Mouse (Mus musculus): ENCODE data around the gene Heatr5b. TPM values are rescaled to one million over a fixed set of nuclear protein-coding genes. Genes with fewer than 3 reads are reported as not detected.

Heatr5b gene
- polyA plus RNA-seq, 1 experiment = 30.8 TPM

GRCm38 (mm10) chr17:78748440-78748839 is 86.7 kb downstream of the Heatr5b start:
- TF ChIP-seq POLR2A (IDR thresholded peaks at IDR 0.05; ENCODE audit: control insufficient read depth, extremely low read depth, insufficient read depth, low read length, poor library complexity) (no peak), CTCF (IDR thresholded peaks at IDR 0.05; ENCODE audit: borderline replicate concordance, control insufficient read depth, extremely low read depth, insufficient read depth, low read length, poor library complexity) (no peak)
- no peaks in the 10 kb centered on the region for H3K4me1 ChIP-seq (replicated peaks; ENCODE audit: control insufficient read depth, insufficient read depth, low read length)
- 96% methylated on average over 9 of the region's 9 CpGs for WGBS

GRCm38 (mm10) chr17:78738416-78738815 is 96.7 kb downstream of the Heatr5b start:
- no peak for DNase-seq
- WGBS = 45% methylated on average over 1 of the region's 1 CpGs

More at GRCm38 (mm10) chr17:78748440-78748839, 86.7 kb downstream of the Heatr5b start:
- Histone ChIP-seq H3K4me3 (ENCODE audit: control insufficient read depth, insufficient read depth, low read length) (no peak overlapping the region), H3K36me3 (ENCODE audit: control insufficient read depth, insufficient read depth, low read length) (peaks cover 6% of the 10 kb centered on the region), H3K27ac (ENCODE audit: control insufficient read depth, insufficient read depth, low read length) (no peak overlapping the region), H3K27me3 (ENCODE audit: control insufficient read depth, insufficient read depth, low read length) (no peaks in the 10 kb centered on the region)
- DNase-seq = no peak

GRCm38 (mm10) chr17:78737771-78738170 is 97.4 kb downstream of the Heatr5b start:
- Histone ChIP-seq H3K4me1 (replicated peaks; ENCODE audit: control insufficient read depth, insufficient read depth, low read length) (peaks cover 8% of the 10 kb centered on the region; the same call in 1 of the 2 replicates), H3K27ac (ENCODE audit: control insufficient read depth, insufficient read depth, low read length) (no peak overlapping the region), H3K36me3 (ENCODE audit: control insufficient read depth, insufficient read depth, low read length) (no peaks in the 10 kb centered on the region), H3K27me3 (ENCODE audit: control insufficient read depth, insufficient read depth, low read length) (no peaks in the 10 kb centered on the region), H3K4me3 (ENCODE audit: control insufficient read depth, insufficient read depth, low read length) (no peak overlapping the region)
- 91% methylated on average over 2 of the region's 2 CpGs for WGBS
- DNase-seq = no peak
- TF ChIP-seq POLR2A (IDR thresholded peaks at IDR 0.05; ENCODE audit: control insufficient read depth, extremely low read depth, insufficient read depth, low read length, poor library complexity) = no peak
- no peak for TF ChIP-seq CTCF (IDR thresholded peaks at IDR 0.05; ENCODE audit: borderline replicate concordance, control insufficient read depth, extremely low read depth, insufficient read depth, low read length, poor library complexity)

More at GRCm38 (mm10) chr17:78738416-78738815, 96.7 kb downstream of the Heatr5b start:
- Histone ChIP-seq H3K27ac (ENCODE audit: control insufficient read depth, insufficient read depth, low read length) (no peak overlapping the region), H3K4me1 (replicated peaks; ENCODE audit: control insufficient read depth, insufficient read depth, low read length) (peaks cover 8% of the 10 kb centered on the region; the same call in 1 of the 2 replicates), H3K4me3 (ENCODE audit: control insufficient read depth, insufficient read depth, low read length) (no peak overlapping the region), H3K27me3 (ENCODE audit: control insufficient read depth, insufficient read depth, low read length) (no peaks in the 10 kb centered on the region), H3K36me3 (ENCODE audit: control insufficient read depth, insufficient read depth, low read length) (no peaks in the 10 kb centered on the region)
- no peak for TF ChIP-seq POLR2A (IDR thresholded peaks at IDR 0.05; ENCODE audit: control insufficient read depth, extremely low read depth, insufficient read depth, low read length, poor library complexity)
- TF ChIP-seq CTCF (IDR thresholded peaks at IDR 0.05; ENCODE audit: borderline replicate concordance, control insufficient read depth, extremely low read depth, insufficient read depth, low read length, poor library complexity) = no peak

GRCm38 (mm10) chr17:78737096-78737495 is 98.1 kb downstream of the Heatr5b start, which contains the start of gene Strn:
Strn (minus strand) TSS chr17:78737196.
- DNase-seq = no peak
- peaks cover 8% of the 10 kb centered on the region; the same call in 1 of the 2 replicates for H3K4me1 ChIP-seq (replicated peaks; ENCODE audit: control insufficient read depth, insufficient read depth, low read length)
- H3K27me3 ChIP-seq (ENCODE audit: control insufficient read depth, insufficient read depth, low read length) = no peaks in the 10 kb centered on the region
- 53% methylated on average over 4 of the region's 4 CpGs for WGBS
- H3K27ac ChIP-seq (ENCODE audit: control insufficient read depth, insufficient read depth, low read length) = peak within 1 kb of the TSS; percentile 81
- H3K36me3 ChIP-seq (ENCODE audit: control insufficient read depth, insufficient read depth, low read length) = no peaks in the 10 kb centered on the region
- peak within 1 kb of the TSS; percentile 82 for H3K4me3 ChIP-seq (ENCODE audit: control insufficient read depth, insufficient read depth, low read length)
- TF ChIP-seq POLR2A (IDR thresholded peaks at IDR 0.05; ENCODE audit: control insufficient read depth, extremely low read depth, insufficient read depth, low read length, poor library complexity) (no peak), CTCF (IDR thresholded peaks at IDR 0.05; ENCODE audit: borderline replicate concordance, control insufficient read depth, extremely low read depth, insufficient read depth, low read length, poor library complexity) (no peak)

DNA sequence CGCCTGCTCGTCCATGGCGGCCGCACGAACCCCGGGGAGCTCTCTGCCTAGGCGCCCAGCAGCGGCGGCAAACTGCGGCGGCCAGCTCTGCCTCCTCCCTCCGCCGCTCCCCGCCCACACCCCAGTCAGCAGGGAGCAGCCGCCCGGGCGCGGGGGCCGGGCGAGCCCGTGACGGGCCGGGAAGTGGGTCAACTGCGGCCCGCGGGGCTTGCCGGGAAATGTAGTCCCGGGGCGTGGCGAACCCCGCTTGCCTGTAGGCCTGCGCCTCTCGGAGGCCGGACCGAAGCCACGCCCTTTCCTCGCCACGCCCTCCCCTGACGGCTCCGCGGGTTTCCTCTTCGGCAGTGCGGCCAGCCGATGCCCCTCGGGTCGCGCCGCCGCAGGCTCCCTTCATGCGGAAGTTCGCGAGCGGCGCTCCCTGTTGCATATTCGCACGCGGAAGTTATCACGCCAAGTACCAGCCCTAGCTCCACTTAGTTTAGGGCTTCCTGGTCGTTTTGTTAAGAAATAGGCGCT is 98.6 kb downstream of the Heatr5b start:
- WGBS = under 1% methylated on average over 60 of the region's 60 CpGs

GRCm38 (mm10) chr17:78735731-78736472 is 99.3 kb downstream of the Heatr5b start:
- TF ChIP-seq CTCF (IDR thresholded peaks at IDR 0.05; ENCODE audit: borderline replicate concordance, control insufficient read depth, extremely low read depth, insufficient read depth, low read length, poor library complexity) (no peak), POLR2A (IDR thresholded peaks at IDR 0.05; ENCODE audit: control insufficient read depth, extremely low read depth, insufficient read depth, low read length, poor library complexity) (no peak)
- Histone ChIP-seq H3K4me3 (ENCODE audit: control insufficient read depth, insufficient read depth, low read length) (peak overlapping the region; percentile 82), H3K4me1 (replicated peaks; ENCODE audit: control insufficient read depth, insufficient read depth, low read length) (peaks cover 8% of the 10 kb centered on the region; the same call in 1 of the 2 replicates), H3K27ac (ENCODE audit: control insufficient read depth, insufficient read depth, low read length) (peak overlapping the region; percentile 39), H3K27me3 (ENCODE audit: control insufficient read depth, insufficient read depth, low read length) (no peaks in the 10 kb centered on the region), H3K36me3 (ENCODE audit: control insufficient read depth, insufficient read depth, low read length) (no peaks in the 10 kb centered on the region)
- no peak for DNase-seq
- 2% methylated on average over 37 of the region's 39 CpGs for WGBS

More for the DNA sequence above, 98.6 kb downstream of the Heatr5b start:
- peaks cover 8% of the 10 kb centered on the region; the same call in 1 of the 2 replicates for H3K4me1 ChIP-seq (replicated peaks; ENCODE audit: control insufficient read depth, insufficient read depth, low read length)
- DNase-seq = peak; percentile 100
- peak overlapping the region; percentile 81 for H3K27ac ChIP-seq (ENCODE audit: control insufficient read depth, insufficient read depth, low read length)
- H3K36me3 ChIP-seq (ENCODE audit: control insufficient read depth, insufficient read depth, low read length) = no peaks in the 10 kb centered on the region
- no peaks in the 10 kb centered on the region for H3K27me3 ChIP-seq (ENCODE audit: control insufficient read depth, insufficient read depth, low read length)
- TF ChIP-seq CTCF (IDR thresholded peaks at IDR 0.05; ENCODE audit: borderline replicate concordance, control insufficient read depth, extremely low read depth, insufficient read depth, low read length, poor library complexity) (peak; percentile 51; the same call in 1 of the 2 replicates), POLR2A (IDR thresholded peaks at IDR 0.05; ENCODE audit: control insufficient read depth, extremely low read depth, insufficient read depth, low read length, poor library complexity) (peak; percentile 76)
- peak overlapping the region; percentile 82 for H3K4me3 ChIP-seq (ENCODE audit: control insufficient read depth, insufficient read depth, low read length)

Measured in thymus, adult 2 months (tissue).